Mouse (Mus musculus): ENCODE results near the gene C1qtnf9. TPM values are rescaled to one million over a fixed set of nuclear protein-coding genes. Genes with fewer than 3 reads are reported as not detected.
A peak's percentile ranks its signal among the peaks of the same experiment; 100 is the strongest.

The C1qtnf9 gene
- polyA plus RNA-seq, 1 experiment from 2014 or later, result 1.6 TPM

DNA sequence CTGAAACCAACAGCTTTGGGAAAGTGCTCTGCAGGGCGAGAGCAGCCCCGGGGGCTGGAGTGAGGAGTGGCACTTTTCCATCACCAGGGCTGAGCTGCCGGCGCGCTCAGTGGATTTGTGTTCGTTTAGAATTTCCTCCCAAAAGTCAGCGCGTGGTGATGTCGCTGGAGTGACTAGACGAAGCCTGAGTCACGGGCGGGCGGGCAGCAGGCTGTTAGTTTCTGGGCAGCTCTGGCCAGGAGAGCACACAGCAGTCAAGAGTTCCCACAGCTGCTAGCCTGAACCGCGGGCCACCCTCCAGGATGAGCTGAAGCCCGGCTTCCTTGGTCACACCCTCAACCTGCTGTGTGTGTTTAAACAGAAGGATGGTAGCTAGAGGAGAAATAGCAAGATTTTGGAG is 35.1 kb upstream of the C1qtnf9 start:
- H3K4me1 ChIP-seq (replicated peaks; ENCODE audit: control insufficient read depth, insufficient read depth, low read length), result peaks cover 9% of the 10 kb centered on the region; the same call in 1 of the 2 replicates
- H3K27me3 ChIP-seq (replicated peaks; ENCODE audit: control insufficient read depth, insufficient read depth, low read length), result no peaks in the 10 kb centered on the region
- no peak for TF ChIP-seq CTCF (IDR thresholded peaks at IDR 0.05; ENCODE audit: low read depth)
- H3K36me3 ChIP-seq (ENCODE audit: control insufficient read depth, insufficient read depth), result 0 out of 2 replicates have a peak, but pooled peaks cover 12% of the 10 kb centered on the region
- 33% methylated on average over 16 of the region's 16 CpGs for WGBS
- H3K4me3 ChIP-seq (ENCODE audit: low read depth, low read length), result peak overlapping the region; percentile 9; the same call in 1 of the 2 replicates
- no peak for ATAC-seq
- peak overlapping the region; percentile 8; the same call in 1 of the 2 replicates for H3K9ac ChIP-seq (ENCODE audit: low read depth, low read length)
- H3K4me2 ChIP-seq (replicated peaks; ENCODE audit: low read depth), result peak overlapping the region; percentile 41
- H3K9me3 ChIP-seq (ENCODE audit: control insufficient read depth), result no peaks in the 10 kb centered on the region
- H3K27ac ChIP-seq (ENCODE audit: low read depth, low read length), result 0 out of 2 replicates have a peak overlapping the region, but pooled peaks have one; percentile 5

DNA sequence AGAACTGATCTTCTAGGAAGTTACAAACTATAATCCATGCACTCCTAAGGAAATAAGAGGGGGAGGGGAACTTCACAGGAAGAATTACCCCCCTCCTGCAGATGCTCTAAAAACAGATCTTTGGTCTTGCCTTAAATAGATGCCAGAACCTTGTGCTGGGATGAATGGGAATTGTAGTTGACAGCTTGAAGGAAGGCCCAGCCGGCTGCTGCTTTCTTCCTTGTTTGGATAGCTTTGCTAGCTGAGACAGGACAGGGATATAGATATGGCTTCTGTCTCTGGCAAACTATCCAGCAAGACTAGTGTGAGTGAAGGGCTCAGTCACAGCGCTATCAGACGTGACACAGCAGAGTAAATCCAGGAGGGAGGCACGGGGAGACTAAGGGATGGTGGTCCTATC is 34.2 kb upstream of the C1qtnf9 start:
- Histone ChIP-seq H3K9ac (ENCODE audit: low read depth, low read length) (no peak overlapping the region), H3K4me3 (ENCODE audit: low read depth, low read length) (no peak overlapping the region), H3K4me2 (replicated peaks; ENCODE audit: low read depth) (peak overlapping the region; percentile 41; the same call in 1 of the 2 replicates), H3K4me1 (replicated peaks; ENCODE audit: control insufficient read depth, insufficient read depth, low read length) (peaks cover 3% of the 10 kb centered on the region; the same call in 1 of the 2 replicates), H3K9me3 (ENCODE audit: control insufficient read depth) (no peaks in the 10 kb centered on the region), H3K27ac (ENCODE audit: low read depth, low read length) (no peak overlapping the region), H3K27me3 (replicated peaks; ENCODE audit: control insufficient read depth, insufficient read depth, low read length) (no peaks in the 10 kb centered on the region), H3K36me3 (ENCODE audit: control insufficient read depth, insufficient read depth) (0 out of 2 replicates have a peak, but pooled peaks cover 12% of the 10 kb centered on the region)
- no peak for TF ChIP-seq CTCF (IDR thresholded peaks at IDR 0.05; ENCODE audit: low read depth)
- ATAC-seq, result no peak
- WGBS, result 63% methylated on average over 4 of the region's 4 CpGs

DNA sequence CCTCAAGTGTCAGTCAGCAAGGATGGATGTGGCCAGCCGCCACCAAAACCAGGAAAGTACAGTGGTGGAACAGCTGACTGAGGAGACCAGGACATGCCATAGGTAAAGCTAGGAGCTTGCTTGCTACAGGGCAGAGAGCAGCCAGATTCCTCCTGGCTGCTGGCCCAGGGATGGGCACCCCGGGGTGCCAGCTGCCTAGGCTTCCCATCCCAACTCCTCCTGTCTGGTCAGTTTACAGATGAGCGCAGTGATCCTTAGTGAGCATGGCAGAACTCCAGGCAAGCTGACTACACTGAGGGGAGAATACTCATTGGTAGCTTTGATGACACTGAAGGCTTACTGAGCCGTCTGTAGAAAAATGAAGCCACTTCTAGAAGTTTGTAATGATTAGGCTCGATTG is 32.7 kb upstream of the C1qtnf9 start:
- WGBS, result 60% methylated on average over 5 of the region's 5 CpGs
- Histone ChIP-seq H3K27me3 (replicated peaks; ENCODE audit: control insufficient read depth, insufficient read depth, low read length) (no peaks in the 10 kb centered on the region), H3K9ac (ENCODE audit: low read depth, low read length) (no peak overlapping the region), H3K4me1 (replicated peaks; ENCODE audit: control insufficient read depth, insufficient read depth, low read length) (peaks cover 6% of the 10 kb centered on the region; the same call in 1 of the 2 replicates), H3K27ac (ENCODE audit: low read depth, low read length) (no peak overlapping the region), H3K36me3 (ENCODE audit: control insufficient read depth, insufficient read depth) (0 out of 2 replicates have a peak, but pooled peaks cover 5% of the 10 kb centered on the region), H3K9me3 (ENCODE audit: control insufficient read depth) (no peaks in the 10 kb centered on the region), H3K4me3 (ENCODE audit: low read depth, low read length) (no peak overlapping the region), H3K4me2 (replicated peaks; ENCODE audit: low read depth) (no peak overlapping the region)
- ATAC-seq, result no peak
- no peak for TF ChIP-seq CTCF (IDR thresholded peaks at IDR 0.05; ENCODE audit: low read depth)

DNA sequence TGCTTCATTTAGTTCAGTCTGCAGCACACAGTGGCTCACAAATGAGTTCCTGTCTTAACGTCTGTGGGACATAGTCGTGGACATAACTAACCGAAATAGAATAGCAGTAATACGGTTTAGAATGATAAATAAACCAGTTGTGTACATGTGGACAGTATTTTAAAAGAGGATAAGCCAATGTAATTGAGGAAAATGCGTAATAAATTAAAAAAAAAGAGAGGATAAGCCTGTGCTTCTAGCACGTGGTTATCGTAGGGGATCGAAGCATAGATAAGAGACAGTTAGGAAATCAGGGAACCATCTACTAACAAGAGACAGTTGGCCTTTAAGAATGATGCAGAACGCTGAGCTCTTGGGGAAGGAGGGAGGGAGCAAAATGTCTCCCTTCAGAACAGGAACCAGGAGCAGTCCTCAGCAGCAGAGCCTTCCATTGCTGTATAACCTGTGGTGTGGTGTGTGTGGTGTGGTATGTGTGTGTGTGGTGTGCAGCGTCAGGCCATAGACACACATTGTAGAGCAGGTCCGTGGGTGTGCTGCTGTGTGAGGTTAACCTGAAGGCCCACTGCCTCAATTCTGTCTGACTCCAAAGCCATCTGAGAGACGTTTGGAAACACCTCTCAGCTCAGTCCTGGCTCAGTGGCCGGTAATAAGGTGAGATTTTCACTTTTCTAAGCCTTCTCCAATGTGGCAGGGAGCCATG is 31.9 kb upstream of the C1qtnf9 start:
- H3K27ac ChIP-seq (ENCODE audit: low read depth, low read length), result peak overlapping the region; percentile 46; the same call in 1 of the 2 replicates
- H3K9me3 ChIP-seq (ENCODE audit: control insufficient read depth), result no peaks in the 10 kb centered on the region
- H3K4me2 ChIP-seq (replicated peaks; ENCODE audit: low read depth), result peak overlapping the region; percentile 30
- peaks cover 6% of the 10 kb centered on the region; the same call in 1 of the 2 replicates for H3K4me1 ChIP-seq (replicated peaks; ENCODE audit: control insufficient read depth, insufficient read depth, low read length)
- WGBS, result 57% methylated on average over 13 of the region's 13 CpGs
- H3K27me3 ChIP-seq (replicated peaks; ENCODE audit: control insufficient read depth, insufficient read depth, low read length), result no peaks in the 10 kb centered on the region
- 0 out of 2 replicates have a peak, but pooled peaks cover 5% of the 10 kb centered on the region for H3K36me3 ChIP-seq (ENCODE audit: control insufficient read depth, insufficient read depth)
- H3K4me3 ChIP-seq (ENCODE audit: low read depth, low read length), result no peak overlapping the region
- H3K9ac ChIP-seq (ENCODE audit: low read depth, low read length), result no peak overlapping the region
- no peak for ATAC-seq
- TF ChIP-seq CTCF (IDR thresholded peaks at IDR 0.05; ENCODE audit: low read depth), result no peak

DNA sequence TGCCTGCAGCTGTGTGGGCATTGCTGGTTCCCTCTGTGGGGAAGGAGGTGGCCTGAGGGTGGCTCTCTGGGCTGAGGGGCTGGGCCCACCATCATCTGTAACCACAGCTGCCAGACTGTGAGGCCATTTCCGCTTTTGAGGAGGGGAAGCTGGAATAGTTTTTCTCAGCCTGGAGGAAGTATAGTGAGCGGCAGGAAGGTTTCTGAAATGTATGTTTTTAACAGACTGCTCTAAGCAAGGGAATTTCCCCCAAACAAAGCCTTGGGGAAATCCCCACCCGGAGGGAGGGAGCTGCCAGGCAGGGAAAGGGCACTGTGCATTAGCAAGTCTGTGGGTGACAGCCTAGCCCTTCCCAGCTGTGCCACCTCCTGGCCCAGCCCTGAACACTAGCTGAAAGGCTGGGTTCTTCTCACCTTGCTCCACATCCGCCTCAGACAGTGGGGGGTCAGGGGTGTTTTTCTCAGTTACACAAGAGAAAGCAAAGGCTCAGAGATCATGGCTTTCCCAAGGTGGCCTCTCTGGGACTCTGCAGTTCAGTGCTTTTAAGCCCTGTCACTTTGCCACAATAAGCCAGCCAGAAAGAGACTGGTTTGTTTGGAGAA is 31.2 kb upstream of the C1qtnf9 start:
- Histone ChIP-seq H3K9me3 (ENCODE audit: control insufficient read depth) (no peaks in the 10 kb centered on the region), H3K27me3 (replicated peaks; ENCODE audit: control insufficient read depth, insufficient read depth, low read length) (no peaks in the 10 kb centered on the region), H3K36me3 (ENCODE audit: control insufficient read depth, insufficient read depth) (0 out of 2 replicates have a peak, but pooled peaks cover 5% of the 10 kb centered on the region), H3K4me1 (replicated peaks; ENCODE audit: control insufficient read depth, insufficient read depth, low read length) (peaks cover 6% of the 10 kb centered on the region; the same call in 1 of the 2 replicates), H3K27ac (ENCODE audit: low read depth, low read length) (peak overlapping the region; percentile 46), H3K4me3 (ENCODE audit: low read depth, low read length) (no peak overlapping the region), H3K4me2 (replicated peaks; ENCODE audit: low read depth) (peak overlapping the region; percentile 30), H3K9ac (ENCODE audit: low read depth, low read length) (no peak overlapping the region)
- peak; percentile 58 for ATAC-seq
- WGBS, result 29% methylated on average over 4 of the region's 4 CpGs
- TF ChIP-seq CTCF (IDR thresholded peaks at IDR 0.05; ENCODE audit: low read depth), result 0 out of 2 replicates have a peak, but pooled peaks have one; percentile 9

DNA sequence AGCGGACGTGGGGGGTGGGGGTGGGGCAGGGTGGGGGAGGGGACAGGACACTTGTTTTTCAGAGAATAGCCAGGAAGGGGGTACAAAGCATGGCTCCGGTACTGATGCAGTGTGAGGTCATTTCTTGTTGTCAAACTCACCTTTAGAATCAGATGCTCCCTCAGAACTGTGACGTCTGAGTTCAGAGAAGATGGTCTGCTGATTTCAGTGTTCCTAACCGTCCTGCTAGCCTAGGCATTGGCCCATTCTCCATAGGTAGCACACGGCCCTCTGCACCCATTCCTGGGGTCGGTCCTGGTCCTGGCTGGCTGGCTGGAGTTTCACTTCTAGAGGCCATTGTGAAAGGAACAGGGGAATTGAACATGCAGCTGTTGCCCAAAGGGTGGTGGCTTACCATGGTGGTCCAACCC is 30.7 kb upstream of the C1qtnf9 start:
- 46% methylated on average over 7 of the region's 7 CpGs for WGBS

More for the DNA sequence above, 30.7 kb upstream of the C1qtnf9 start:
- Histone ChIP-seq H3K36me3 (ENCODE audit: control insufficient read depth, insufficient read depth) (peaks cover 9% of the 10 kb centered on the region; the same call in 1 of the 2 replicates), H3K27me3 (replicated peaks; ENCODE audit: control insufficient read depth, insufficient read depth, low read length) (no peaks in the 10 kb centered on the region), H3K9me3 (ENCODE audit: control insufficient read depth) (no peaks in the 10 kb centered on the region), H3K27ac (ENCODE audit: low read depth, low read length) (peak overlapping the region; percentile 46; the same call in 1 of the 2 replicates), H3K4me1 (replicated peaks; ENCODE audit: control insufficient read depth, insufficient read depth, low read length) (peaks cover 6% of the 10 kb centered on the region; the same call in 1 of the 2 replicates), H3K4me3 (ENCODE audit: low read depth, low read length) (no peak overlapping the region), H3K9ac (ENCODE audit: low read depth, low read length) (no peak overlapping the region; the same call in 1 of the 2 replicates), H3K4me2 (replicated peaks; ENCODE audit: low read depth) (peak overlapping the region; percentile 30; the same call in 1 of the 2 replicates)
- 0 out of 2 replicates have a peak, but pooled peaks have one; percentile 6 for ATAC-seq
- no peak for TF ChIP-seq CTCF (IDR thresholded peaks at IDR 0.05; ENCODE audit: low read depth)

Measured in intestine, postnatal 0 days (tissue).